Mouse (Mus musculus): ENCODE results near the gene Zfp563.

Gene Zfp563

DNA sequence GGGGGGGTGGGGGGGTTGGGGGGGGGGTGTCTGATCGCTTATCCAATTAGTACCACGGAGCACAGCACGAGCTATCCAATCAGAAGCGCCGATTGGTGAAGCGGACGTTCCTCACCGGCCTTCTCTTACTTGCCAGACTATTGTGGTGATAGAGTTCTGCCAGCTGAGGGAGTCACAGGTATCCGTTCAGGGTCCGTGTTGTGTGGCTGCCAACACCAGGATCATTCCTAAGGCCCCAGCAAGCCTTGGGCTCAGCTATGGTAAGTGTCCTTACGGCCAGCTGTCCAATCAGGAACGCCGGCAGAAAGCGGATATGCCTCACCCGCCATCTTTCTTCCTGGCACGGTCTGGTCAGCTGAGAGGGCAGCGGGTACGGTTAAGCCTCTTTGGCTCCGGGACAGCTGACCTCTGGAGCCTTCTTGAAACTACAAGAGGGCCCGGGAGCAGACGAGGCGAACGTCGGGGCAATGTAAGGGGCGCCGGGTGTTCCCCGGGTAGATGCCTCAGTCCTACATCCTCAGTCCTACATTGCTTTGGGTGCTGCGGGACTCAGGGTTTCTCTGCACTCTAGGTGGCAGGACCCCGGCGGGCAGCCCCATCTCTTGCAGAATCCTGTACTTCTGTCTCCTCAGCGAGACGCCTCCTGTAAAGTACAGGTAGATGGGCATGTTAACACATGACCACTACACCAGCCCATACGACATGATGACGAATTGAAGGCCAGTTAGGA is at the start of gene Zfp563:
TSS of gene Zfp563 (plus strand) at position 91 of the 730 bp plus-strand sequence.
- DNase-seq (ENCODE audit: low spot score): peak; percentile 95

DNA sequence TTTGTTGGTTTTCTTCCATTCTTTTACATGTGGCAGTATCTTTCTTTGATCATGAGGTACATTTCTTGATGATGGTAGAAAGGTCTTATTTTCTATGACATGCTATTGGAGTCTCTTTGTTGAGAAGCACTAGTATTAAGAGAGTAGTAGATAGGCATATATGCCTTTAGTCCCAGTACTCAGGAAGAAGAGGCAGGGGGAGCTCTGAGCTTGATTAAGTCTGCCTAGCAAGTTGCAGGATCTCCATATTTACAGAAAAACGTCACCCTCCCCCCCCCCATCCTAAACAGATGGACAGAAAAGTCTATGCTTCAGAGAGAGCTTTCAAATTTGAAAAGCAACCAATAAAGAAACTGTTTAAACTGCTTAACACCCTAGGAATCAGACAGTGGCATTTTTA is 30.3 kb upstream of the Zfp563 start:
- no peak for DNase-seq (ENCODE audit: low spot score)

DNA sequence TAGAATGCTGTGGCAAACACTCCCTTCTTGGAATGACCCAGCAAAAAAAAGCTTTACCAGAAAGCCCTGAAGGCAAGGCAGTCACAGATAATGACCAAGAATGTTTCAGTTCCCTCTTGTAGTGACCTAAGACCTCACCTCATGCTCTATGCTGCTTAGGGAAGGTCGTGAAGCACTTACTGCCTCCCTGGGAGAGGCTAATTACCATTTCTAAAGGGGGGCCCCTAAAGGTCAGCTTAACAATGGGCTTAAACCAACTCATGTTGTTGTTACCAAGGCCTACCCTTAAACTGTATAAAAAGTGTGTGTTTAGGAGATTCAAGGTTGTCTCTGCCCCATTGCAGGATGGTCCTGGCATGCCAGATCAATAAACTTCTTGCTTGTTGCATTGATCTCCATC is 26.1 kb upstream of the Zfp563 start:
- no peak for DNase-seq (ENCODE audit: low spot score)

DNA sequence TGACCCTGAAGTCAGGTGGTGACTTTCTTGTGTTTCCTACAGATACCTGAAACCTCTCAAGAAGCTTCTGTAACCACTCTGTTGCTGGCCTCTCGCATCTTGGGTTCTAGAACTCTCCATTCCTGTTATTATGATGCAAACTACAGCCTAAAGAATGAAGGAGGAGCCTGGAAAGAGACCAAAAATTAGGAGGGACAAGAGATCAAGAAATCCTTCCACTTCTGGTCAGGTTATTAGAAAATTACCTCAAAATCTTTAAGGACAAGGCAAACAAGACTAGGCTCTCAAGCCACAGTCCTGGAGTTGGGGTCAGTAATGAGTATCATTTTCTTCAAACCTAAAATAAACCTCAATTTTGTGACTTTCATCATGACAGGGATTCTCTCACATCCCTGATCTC is 21.2 kb upstream of the Zfp563 start, which contains the start of gene 4921501E09Rik:
TSS of gene 4921501E09Rik (minus strand) at position 101 of the 400 bp plus-strand sequence.
- no peak for DNase-seq (ENCODE audit: low spot score)

DNA sequence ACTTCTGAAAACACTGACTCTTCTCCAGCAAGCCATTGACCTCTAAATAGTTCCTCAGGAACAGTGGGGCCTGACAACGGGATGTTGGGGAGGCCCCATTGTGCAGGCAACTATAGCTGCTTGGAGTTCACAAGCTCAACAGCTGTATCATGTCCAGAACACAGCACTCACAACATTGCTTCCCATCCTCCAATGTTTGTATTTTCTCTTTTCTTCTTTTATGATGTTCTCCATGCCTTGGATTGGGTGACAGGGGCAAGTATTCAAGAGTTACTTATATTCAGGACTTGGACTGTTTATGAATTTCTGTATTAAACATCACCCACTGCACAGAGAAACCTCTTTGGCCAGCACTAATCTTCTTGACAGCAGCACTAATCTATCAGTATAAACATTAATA is 2.5 kb downstream of the Zfp563 start:
- no peak for DNase-seq (ENCODE audit: low spot score)

DNA sequence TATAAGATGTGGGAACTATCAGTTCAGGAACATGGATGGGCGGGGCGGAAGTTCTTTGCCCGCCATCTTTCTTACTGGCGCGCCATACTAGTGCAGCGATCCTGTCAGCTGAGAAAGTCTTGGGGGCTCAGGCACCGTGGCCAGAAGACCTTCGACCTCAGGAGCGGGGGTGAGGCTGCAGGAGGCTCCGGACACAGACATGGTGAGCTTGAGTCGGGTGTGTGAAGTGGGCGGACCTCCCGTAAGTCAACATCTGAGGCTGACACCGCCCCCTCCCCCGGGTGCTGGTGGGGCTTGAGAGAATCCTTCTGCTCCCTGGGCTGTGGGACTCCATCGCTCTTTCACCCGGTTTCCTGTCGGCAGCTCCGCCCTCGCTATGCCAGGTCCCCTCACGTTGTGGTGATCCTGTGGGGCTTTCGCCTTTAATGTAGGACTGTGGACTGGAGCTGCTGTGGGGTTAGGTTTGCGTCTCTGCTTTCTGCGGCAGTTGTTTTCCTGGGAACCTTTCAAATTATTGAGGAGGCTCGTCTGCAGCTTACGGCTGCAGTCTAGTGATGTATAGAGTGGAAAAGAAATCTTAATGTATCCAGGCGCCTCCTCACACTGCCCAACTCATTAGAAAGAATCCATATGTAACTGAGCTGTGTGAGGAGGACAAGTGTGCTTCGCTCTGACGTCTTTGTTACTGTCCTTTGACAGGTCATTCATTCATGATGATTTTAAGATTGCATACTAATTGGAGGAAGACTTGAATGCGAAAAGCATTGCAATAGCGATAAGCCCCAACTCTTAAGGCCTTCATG is 3.5 kb downstream of the Zfp563 start:
- DNase-seq (ENCODE audit: low spot score): peak; percentile 75

DNA sequence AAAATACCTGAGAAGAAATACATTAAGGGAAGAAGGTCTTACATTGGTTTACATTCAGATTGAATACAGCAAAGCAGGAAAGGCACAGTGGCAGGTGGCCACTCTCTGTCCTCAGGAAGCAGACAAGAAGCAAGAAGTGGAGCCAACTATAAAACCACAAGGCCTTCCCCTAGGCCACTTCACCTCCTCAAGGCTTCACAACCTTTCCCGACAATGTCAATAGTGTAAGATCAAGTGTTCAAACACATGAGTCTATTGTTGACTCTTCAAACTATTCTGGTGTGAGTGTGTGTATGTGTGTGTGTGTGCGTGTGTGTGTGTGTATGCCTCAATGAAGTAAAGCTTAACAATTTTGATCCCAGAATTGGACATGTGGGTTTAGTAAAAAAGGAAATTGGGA is 8.3 kb downstream of the Zfp563 start:
- DNase-seq (ENCODE audit: low spot score): no peak

DNA sequence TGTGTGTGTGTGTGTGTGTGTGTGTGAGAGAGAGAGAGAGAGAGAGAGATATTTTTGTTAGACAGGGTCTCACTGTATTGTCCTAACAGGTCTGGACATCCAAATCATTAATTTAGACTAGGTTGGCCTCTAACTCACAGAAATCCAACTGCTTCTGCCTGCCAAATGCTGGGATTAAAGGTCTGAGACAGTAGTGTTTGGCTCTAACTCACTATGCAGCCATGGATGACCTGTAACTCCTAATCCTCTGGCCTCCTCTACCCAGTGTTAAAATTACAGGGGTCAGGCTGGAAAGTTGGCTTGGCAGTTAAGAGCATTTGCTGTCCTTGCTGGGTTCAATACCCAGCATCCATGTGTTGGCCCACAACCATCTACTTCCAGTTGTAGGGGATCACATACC is 35.4 kb downstream of the Zfp563 start:
- DNase-seq (ENCODE audit: low spot score): no peak

DNA sequence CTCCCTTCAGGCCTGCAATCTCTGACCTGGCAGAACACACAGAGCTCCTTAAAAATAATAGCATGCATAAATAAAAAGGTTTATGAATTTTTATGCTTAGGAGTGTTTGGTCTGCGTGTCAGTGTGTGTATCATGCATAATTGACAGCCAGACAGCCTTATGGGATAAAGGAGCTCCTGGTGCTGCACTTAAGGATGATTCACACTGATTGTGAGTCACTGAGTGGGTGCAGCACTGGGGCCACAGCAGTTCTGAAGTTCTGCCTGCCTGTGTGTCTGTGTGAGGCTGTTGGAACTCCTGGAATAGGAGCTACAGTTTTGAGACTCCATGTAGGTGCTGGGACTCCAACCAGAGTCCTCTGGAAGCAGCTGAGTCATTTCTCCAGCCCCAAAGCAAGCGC is 37.1 kb downstream of the Zfp563 start:
- DNase-seq (ENCODE audit: low spot score): no peak

DNA sequence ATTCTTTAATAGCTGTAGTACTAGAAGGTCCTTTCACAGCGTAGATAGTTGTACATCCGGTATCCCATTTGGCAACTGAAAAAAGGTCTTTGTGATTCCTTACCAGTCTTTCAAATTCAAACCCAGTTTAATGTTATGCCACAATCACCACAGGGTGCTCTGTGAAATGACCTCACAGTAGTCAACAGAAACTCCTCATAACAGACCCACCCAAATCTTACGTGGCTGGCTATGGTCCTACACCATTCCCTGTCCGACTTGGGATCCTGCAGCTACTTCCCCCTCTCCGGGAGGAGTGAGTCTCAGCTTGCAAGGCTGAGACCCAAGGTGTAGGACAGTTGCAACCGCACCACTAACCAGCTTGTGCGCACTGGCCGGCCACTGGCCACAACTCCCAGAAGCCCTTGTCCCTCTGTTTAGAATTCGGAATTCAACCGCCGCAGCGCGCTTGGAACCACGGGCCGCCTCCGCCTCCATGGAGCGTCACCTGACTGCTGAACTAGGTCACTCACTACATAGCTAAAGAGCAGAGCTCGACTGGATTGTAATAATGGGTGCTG is 50.2 kb downstream of the Zfp563 start, which contains the start of gene Morc2b:
TSS of gene Morc2b (minus strand) at position 423 of the 560 bp plus-strand sequence.
- DNase-seq (ENCODE audit: low spot score): no peak

All from layer of hippocampus, adult 9-10 months (tissue).